Mouse (Mus musculus) embryo, embryonic 11.5 days (tissue): ENCODE measurements around the gene Sema4b.

Source experiments
- DNase-seq: peaks from one replicate; pipeline ENCODE4 v3.0.0-alpha.2; 2012; ENCODE audit warnings: low read depth, low spot score

Sema4b gene

DNA sequence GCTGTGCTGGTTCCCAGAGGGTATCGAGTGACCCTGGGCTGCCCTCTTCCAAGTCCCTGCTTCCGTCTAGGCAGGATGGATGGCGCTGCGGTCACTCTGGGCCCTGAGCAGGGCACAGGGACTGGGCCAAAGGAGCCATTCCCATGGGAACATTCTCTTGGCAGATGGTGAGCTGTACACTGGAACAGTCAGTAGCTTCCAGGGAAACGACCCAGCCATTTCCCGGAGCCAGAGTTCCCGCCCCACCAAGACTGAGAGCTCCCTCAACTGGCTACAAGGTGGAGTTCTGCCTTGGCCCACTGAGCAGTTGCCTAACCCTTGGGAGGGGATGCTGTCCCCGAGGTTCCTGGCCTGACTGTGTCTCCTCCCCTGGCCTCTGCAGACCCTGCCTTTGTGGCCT lies 29.9 kb downstream of the Sema4b start:
- DNase-seq: no peak

DNA sequence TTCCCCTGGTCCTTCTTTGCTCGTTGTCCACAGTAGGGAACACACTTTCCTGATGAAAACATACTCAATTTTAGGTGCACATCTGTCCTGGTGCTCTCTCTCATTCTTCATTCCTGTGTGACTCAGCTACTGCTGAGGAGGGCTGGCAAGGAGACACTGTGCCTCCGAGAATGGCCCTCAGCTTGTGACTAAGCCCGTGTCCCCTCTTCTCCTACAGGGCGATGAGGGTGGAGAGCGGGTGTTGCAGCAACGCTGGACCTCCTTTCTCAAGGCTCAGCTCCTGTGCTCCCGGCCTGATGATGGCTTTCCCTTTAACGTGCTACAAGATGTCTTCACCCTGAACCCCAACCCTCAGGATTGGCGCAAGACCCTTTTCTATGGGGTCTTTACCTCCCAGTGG lies 32.0 kb downstream of the Sema4b start:
- DNase-seq: no peak

DNA sequence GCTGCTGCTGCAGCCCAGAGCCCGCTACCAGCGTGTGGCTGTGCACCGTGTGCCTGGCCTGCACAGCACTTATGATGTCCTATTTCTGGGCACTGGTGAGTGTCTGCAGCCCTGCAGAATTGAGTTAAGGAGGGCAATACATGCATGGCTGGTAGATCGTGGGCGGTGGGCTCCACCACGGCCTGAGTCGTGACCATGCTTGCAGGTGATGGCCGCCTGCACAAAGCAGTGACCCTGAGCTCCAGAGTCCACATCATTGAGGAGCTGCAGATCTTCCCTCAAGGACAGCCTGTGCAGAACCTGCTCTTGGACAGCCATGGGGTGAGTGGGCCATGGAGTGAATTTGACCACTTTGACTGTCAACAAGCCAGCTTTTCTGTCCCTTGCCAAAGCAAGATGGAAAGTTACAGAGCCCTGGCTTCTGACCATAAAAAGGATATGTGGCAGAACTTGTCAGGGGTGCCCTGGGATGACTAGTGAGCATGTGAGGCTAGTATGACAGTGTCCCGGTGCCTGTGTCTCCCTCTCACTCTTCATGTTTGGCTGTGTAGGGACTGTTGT lies 33.7 kb downstream of the Sema4b start:
- DNase-seq: no peak

DNA sequence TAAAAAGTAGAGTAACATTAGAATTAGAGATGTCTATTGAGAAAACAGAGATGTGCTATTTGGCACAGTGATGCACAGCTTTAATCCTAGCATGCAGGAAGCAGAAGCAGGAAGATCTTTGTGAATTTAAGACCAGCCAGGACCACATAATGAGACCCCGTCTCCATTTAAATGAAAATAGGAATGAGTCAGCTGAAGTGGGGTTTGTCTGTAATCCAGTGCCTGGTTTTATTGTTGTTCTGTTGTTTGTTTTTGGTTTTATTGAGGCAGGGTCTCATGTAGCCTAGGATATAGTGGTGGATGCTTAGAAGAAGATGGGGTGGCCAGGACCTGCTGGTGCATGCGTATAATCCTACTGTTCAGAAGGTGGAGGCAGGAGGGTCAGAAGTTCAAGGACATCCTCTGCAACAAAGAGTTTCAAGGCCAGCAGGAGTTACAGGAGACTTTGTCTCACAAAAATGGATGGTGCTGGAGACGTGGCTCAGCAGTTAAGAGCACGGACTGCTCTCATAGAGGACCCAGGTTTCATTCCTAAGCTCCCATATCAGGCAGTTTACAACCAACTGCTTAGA lies 34.6 kb downstream of the Sema4b start:
- no peak for DNase-seq

DNA sequence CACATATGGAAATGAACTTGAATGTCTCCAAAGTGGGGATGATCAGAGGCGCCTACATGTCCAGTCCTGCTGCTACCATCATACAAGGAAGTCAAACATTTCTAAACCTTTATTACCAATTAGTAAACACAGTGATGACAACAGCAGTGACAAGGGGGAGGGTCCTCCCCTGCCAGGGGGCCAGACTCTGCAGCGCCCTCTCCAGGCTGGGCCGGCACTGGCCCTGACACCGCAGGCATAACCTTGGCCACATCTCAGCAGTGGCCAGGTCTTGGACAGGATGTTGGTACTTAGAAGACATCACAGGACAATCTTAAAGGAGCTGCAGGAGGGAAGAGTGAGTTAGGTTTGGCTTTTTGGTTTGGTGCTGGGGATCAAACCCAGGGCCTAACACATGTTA lies 40.4 kb downstream of the Sema4b start:
- no peak for DNase-seq

DNA sequence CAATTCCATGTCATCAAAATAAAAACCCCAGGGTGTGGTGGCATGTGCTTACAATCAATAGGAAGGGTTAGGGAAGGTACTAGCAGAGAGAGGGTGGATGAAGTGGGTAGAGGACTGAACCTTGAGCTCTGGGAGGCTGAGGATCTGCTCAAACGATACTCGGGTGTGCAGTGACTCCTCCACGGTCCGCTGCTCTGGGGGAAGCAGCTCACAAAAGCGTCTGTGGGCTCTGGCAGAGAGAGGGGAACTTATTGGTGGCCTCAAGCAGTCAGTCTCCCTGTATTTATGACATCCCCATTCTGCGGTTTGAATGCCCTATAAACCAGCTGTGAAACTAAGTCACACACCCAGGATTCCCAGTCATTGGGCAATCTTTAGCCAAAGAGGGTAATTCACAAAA lies 43.6 kb downstream of the Sema4b start:
- DNase-seq: no peak

DNA sequence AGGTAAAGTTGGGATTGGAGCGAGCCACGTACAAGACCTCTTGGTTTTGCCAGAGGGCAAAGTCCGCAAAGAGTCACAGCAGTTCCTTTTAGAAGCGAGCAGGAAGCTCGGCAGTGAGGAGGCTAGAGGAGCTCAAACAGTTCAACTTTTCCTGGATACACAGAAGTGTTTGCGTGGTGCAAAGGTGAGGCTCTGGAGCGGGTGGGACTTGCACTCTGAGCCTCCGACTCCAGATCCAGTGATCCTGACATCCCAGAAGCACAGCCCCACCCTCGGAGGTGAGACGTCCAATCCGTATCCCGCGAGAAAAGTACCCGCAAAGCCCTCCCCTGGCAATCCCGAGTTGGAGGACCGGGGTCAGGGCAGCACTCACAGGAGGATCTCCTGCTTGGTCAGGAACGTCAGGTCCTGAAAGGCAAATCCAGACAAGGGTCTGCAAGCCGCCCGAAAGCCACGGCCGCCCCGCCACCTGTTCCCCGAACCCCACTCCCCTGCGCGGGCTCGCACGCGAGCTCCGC lies 45.4 kb downstream of the Sema4b start:
- no peak for DNase-seq

DNA sequence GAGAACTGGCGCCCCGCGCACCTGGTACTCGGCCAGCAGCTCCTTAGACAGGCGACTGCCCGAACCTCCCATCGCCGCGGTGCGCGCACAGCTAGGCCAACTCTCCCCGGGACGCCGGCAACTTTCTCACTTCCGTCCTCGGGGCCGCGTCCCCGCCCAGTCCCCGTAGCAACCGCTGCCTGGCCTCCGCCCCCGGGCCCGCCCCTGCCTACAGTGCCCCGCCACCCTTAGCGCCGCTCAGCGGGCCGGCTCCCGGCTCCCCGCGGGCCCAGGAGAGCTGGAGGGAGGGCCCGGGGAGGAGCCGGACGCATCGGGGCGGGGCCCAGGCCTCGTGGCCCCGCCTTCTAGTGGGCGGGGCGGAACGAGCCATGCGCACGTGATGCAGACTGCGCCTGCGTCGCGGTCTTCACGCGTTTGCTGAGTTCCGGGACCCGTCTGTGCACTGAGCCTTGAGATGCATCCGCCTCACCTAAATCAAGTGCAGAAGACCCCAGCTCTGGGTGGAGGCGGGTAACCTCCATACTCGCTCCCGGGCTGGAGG lies 45.9 kb downstream of the Sema4b start, which contains the start of the genes Cib1 and Gdpgp1:
Cib1 (minus strand) TSS at position 325 of the 541 bp plus-strand sequence.
Gdpgp1 (plus strand) TSS at position 377 of the 541 bp plus-strand sequence.
- DNase-seq: peak; percentile 95

DNA sequence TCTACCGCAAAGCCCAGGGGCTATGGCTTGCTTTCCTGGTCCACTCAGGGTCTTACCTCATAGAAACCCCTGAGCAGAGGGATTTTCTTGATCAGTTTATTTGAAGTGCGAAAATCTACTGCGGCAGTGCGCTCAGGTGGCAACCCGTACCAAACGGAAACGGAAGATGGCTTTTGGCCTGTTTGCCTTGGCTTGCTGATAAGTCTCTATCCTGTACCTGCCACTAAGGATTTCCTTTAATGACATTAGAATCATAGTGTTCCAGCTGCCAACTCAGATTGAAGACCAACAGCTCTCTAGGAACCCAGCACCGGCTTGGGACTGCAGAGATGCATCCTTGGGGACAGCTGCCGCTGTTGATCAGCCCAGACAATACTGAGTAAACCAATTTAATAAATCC lies 47.2 kb downstream of the Sema4b start:
- no peak for DNase-seq

DNA sequence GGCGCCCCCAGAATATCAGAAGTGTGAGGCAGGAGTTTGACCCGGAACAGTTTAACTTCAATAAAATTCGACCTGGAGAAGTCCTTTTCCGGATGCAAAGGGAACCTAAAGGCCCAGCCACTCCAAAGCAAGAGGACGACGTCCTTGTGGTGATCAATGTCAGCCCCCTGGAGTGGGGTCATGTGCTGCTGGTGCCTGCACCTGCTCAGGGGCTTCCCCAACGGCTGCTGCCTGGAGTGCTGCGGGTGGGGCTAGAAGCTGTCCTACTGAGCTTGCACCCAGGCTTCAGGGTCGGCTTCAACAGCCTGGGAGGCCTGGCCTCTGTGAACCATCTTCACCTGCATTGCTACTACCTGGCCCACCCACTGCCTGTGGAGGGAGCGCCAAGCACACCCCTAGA lies 51.9 kb downstream of the Sema4b start:
- no peak for DNase-seq

DNA sequence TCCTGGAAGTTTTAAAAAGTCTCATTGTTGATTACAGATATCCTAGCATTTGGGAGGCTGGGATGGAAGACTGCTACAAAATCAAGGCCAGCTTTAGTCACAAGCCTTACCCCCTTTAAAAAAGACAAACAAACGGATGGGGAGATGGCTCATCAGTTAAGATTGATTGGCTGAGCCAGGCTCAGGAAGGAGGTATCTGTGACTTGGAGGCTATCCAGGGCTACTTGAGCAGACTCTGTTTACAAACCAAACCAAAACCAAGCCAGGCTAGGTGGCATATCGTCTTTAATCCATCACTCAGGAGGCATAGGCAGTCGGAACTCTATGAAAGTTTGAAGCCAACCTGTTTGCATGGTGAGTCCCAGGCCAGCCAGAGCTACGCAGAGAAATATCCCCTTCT lies 55.0 kb downstream of the Sema4b start:
- DNase-seq: no peak

DNA sequence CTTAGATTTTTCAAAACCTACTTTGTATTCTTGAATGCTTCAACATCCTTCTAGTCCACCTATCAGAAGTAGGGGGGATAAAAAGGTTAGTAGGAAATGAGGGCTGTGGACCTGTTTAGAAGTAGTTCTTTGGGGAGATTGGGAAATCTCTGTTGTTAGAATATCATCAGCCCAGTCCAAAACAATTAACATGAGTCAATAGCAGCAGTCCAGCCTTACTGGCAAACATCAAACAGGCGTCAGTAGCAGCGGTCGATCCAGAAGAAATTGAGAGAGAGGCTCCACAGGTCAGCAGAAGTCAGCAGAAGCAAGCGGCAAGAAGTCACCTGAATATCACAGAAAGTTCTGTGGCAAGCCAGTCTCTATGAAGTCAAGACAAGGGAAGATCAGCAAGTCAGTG lies 58.2 kb downstream of the Sema4b start:
- no peak for DNase-seq

DNA sequence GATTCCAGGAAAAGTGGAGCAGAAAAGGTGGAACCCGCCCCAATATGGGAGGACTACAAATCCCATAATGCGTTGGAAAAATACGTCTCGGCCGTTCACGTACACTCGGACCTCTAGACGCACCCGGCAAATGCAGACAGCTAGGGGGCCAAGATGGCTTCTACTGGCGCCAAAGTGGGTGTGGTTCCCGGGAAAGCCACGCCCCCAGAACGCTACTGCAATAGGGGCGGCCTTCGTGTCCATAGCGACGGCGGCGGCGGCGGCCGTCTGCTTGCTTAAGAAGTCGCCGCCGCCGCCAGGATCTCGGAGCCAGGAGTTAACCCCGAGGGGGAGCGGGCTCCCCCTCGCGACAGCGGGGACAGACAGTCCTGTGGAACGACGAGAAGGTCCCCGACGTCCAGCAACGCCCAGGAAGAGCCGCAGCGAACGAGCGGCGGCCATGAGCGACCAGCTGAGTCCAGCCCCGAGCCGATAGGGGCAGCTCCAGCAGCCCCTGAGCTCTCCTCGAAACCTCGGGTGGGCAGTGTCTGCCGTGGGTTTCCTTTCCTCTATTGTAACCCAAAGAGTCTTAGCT lies 59.6 kb downstream of the Sema4b start, which contains the start of gene Ttll13:
Ttll13 (plus strand) TSS at position 229 of the 574 bp plus-strand sequence.
- DNase-seq: peak; percentile 97

DNA sequence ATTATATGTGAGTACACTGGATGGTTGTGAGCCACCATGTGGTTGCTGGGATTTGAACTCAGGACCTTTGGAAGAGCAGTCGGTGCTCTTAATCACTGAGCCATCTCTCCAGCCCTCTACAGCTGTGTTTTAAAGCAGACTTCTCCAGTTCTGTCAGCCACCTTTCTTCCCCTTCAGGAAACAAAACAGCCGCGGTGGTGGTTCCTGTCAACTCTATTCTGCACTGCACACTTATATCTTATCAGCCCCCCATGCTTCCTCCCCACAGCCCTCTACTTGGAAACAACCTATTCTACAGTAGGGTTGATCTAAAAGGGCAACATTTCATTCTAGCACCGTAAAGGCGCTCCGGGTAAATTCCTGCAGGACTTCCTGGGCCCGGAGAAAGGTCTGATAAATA lies 60.2 kb downstream of the Sema4b start:
- DNase-seq: no peak

DNA sequence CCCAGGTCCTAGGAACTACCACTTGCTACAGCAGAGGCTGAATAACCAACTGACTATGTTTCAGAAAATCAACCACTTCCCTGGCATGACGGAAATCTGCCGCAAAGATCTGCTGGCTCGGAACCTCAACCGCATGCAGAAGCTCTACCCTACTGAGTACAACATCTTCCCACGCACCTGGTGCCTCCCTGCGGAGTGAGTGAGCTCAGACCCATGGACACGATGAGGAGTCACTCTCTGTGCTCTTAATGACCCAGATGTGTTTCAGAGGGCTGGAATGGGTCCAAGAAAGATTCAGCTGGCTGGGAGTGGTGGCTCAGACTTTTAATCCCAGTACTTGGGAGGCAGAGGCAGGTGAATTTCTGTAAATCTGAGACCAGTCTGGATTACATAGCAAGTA lies 65.8 kb downstream of the Sema4b start:
- no peak for DNase-seq

DNA sequence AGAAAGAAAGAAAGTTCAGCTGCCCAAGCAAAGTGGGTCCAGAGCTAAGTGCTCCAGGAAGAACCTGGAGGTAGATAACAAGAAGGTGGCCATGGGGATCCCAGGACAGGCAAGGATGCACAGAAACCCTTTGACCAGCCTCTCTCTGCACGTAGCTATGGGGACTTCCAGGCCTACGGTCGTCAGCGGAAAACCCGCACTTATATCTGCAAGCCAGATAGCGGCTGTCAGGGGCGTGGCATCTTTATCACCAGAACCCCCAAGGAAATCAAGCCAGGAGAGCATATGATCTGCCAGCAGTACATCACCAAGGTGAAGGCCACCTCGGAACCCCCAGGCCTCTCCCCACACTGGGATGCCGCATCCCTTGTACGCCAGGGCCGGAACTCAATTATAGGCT lies 66.2 kb downstream of the Sema4b start:
- no peak for DNase-seq

DNA sequence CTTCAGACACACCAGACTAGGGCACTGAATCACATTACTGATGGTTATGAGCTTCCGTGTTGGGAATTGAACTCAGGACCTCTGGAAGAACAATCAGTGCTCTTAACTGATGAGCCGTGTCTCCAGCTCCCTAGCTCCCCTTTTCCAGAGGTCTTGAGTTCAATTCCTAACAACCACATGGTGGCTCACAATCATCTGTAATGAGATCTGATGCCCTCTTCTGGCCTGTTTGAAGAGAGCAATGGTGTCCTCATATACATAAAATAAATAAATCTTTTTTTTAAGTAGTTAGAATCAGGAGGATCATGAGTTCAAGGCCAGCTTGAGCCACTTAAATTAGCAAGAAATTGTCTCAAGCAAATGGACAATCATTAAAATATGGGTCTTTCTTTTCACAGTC lies 69.3 kb downstream of the Sema4b start:
- DNase-seq: no peak

DNA sequence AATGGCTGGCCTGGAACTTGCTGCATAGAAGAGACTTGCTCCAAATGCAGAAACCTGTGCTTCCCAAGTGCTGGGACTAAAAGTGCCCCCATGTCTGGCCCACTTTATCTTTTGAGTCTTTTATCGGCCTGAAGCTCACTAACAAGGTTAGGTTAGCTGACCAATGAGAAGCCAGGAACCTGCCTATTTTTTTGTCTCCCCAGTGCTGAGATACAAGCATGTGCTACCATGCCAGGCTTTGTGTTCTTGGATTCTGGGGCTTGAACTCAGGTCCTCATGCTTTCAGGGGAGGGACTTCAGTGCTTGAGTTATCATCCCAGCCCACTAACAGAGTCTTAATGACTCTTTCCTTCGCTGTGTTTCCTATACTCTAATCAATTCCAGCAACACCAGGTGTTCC lies 71.1 kb downstream of the Sema4b start:
- no peak for DNase-seq

DNA sequence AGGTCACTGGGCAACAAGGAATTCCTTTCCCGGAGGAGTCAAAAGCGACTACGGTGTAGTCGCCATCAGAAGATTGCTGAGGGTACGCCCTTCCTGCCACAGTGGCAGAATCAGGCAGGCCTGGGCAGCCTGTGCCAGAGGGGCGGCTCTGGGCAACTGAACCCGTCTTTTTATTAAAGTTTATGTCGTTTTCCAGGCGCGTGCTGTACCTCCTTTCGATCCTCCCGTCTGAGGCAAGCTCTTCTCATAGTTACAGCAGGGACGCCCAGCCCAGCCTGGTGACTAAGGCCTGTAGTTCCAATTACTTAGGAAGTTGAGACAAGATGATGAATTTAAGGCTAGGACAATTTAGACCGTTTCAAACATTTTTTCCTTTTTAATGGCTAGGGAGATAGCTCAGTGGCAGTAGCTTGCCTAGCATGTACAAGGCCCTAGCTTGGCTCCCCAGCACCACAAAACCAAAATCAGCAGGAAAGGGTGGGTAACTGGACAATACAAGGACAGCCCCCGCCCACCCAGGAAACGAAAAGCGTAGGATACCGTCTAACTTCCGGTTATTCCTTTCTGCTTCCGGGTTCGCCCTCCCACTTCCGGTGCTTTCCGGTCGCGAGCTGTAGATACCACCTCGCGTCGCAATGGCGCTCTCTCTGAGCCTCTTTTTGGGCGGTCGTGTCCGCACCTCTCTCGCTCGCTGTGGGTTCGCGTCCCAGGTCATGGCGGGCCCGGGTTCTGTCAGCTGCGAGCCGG lies 74.2 kb downstream of the Sema4b start, which contains the start of gene Ngrn:
Ngrn (plus strand) TSS at position 591 of the 747 bp plus-strand sequence.
- DNase-seq: peak; percentile 65

DNA sequence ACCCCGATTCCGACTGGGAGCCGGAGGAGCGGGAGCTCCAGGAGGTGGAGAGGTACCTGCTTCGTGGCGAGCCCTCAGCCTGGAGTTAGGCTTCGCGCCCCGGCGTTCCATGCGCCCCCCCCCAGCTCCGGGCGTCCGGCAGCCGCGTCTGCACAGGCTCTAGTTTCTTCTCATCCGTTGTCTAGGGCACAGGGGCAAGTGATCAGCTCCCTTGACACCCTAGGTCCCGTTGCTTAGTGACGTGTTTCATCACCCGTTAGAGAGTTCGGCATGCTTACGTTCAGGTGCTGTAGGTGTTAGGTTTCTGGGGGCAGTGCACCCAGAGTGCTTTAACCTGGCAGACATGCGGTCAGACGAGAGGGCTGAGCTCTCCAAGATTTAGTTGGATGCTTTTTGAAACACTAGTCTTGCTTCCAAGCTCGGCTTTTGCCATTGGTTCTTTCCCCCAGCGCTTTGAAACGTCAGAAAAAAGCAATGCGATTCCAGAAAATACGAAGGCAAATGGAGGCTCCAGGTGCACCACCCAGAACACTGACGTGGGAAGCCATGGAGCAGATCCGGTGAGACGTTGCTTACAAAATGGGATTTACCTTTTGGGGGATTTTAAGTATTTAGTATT lies 74.8 kb downstream of the Sema4b start:
- DNase-seq: peak; percentile 3

DNA sequence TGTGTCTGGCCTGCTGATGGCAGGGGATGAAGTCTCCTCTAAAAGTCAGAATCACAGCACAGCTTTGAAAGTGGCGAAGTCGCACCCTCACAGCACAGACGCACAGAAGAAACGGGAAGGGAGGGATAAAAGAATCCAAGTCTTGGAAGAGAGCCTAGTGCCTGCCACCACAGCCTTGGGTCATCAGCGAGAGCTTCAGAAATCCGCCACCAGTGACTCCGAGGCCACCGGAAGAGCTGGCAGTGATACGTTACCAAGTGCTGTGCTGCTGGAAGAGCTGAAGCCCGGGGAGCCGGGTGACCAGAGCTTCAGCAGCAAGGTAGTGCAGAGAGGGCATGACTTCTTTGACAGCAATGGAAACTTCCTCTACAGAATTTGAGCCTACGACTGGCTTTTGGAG lies 78.0 kb downstream of the Sema4b start:
- DNase-seq: no peak

DNA sequence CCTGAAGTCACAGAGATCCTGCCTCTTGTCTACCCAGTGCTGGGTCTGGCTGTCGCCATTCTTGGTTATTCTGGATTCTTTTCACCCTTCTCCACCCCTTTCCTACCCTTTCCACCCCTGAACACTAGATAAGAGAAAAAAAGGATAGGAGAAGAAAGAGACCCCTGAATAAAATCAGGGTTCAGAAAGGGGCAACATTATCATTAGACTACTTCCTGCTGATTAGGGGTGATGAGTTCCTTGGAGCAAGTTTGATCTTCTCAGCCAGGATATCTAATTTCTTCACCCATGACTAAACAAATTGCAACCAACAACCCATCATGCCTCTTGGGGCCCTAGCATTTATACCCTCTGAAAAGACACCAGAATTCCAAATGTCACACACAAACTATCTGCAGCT lies 81.1 kb downstream of the Sema4b start:
- DNase-seq: no peak
